Mouse (Mus musculus) myocyte (in vitro differentiated cells): ENCODE data around the gene Pp2d1.
"Not testable (repeated sequence)": the region's sequence is repeated elsewhere in the genome, so short reads cannot be mapped to it uniquely, and the experiment has no call there.

Experiments used
- POLR2A ChIP-seq: IDR thresholded peaks from one replicate; pipeline ENCODE4 v1.6.1; 2011; ENCODE audit warnings: low read depth, mild to moderate bottlenecking, control low read depth, moderate library complexity; ENCODE audit not compliant: insufficient read length
- POLR2AphosphoS2 ChIP-seq: IDR thresholded peaks from one replicate; pipeline ENCODE4 v1.6.1; 2011; ENCODE audit warnings: low read depth, control low read depth; ENCODE audit not compliant: insufficient read length
- SRF ChIP-seq: IDR thresholded peaks from one replicate; pipeline ENCODE4 v1.6.1; 2011; ENCODE audit warnings: low read depth; ENCODE audit not compliant: control insufficient read depth, insufficient read length

DNA sequence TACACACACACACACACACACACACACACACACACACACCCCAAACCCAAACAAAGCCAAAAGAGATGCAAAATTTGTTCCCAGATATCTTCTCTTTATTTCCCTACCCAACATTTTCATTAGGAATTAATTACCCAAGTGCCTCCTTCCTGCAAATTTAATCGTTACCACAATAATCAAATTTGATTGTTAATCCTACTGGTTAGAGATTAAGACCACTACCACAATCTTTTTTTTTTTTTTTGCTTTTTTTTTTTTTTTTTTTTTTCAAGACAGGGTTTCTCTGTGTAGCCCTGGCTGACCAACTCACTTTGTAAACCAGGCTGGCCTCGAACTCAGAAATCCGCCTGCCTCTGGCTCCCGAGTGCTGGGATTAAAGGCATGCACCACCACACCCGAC lies 31.7 kb upstream of the Pp2d1 start:
- TF ChIP-seq POLR2A, SRF, POLR2AphosphoS2: not testable (repeated sequence)
